Mouse (Mus musculus) T-helper 1 cell (primary cell): ENCODE results near the gene Gpr137.
"Not testable (repeated sequence)": the region's sequence is repeated elsewhere in the genome, so short reads cannot be mapped to it uniquely, and the experiment has no call there.

Experiments
- in situ Hi-C: fragments of 300-600 bp; cut with MboI, MseI; formaldehyde crosslinking; loops from one replicate; pipeline ENCODE4 v1.15.1; 2025; ENCODE audit warnings: high pct_unique_total_duplicates

The Gpr137 gene

DNA sequence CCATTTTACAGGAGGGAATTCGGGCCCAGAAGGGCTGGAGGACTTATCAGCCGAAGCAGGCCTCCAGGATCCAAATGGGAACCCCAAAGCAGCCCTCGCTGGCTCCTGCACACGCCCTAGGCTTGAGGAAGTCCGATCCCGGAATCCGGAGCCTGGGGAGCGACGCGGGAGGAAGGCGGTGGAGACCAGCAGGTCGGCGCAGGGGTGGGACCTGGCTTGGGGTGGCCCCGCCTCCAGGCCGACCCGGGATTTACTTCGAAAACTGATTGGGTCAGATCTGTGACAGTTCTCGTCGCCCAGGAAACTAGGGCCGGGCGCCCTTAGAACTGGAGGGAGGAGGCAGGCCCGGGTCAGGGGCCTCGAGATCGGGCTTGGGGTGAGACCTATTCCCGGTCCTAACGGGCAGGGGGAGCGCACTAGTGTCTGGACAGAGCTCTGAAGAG lies at the start of gene Gpr137:
Gpr137 (minus strand) TSS at position 232 of the 443 bp plus-strand sequence.
- in situ Hi-C loops: no loop called here

GRCm38 (mm10) chr19:6991166-6991565 lies 48.9 kb upstream of the Gpr137 start:
- in situ Hi-C loops: not testable (repeated sequence)

DNA sequence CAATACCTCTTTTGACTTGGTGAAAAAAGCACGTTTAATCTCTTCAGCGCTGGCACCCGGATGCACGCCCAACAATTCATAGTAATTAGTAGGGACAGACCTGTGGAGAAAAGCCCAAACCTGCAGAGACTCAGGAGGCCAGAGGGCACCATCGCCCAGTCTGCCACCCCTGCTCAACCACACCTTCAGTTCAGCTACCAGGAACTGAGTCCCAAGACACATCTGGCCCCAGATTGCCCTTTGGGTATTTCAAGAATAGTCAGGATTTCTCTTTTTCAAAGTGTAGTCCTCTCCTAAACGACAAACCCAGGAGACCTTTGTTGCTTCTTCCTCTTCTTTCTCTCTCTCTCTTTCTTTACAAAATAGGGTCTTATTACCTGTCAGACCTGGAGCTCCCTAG lies 48.4 kb upstream of the Gpr137 start:
- in situ Hi-C loops: no loop called here

GRCm38 (mm10) chr19:6989251-6989650 lies 47.0 kb upstream of the Gpr137 start:
- in situ Hi-C loops: no loop called here

DNA sequence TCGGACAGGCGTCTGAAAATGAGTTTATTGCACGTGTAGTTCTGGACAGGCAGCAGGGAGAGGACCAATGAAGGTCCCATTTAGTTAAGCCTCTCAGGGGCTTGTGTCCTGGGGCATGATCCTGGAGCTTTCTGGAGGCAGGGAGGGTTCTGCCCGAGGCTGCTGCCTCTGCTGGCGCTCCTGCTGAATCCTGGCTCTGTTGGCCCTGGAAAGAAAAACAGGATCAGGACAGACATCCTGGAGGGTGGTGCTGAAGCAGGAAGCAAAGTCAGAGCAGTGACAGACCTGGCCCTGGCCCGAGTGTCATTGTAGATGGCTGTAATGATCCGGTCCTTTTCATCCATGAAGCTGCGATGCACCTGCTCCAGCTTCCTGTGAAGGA lies 45.6 kb upstream of the Gpr137 start:
- in situ Hi-C loops: no loop called here

GRCm38 (mm10) chr19:6987061-6987903 lies 45.0 kb upstream of the Gpr137 start, which contains the start of gene Vegfb:
Gene Vegfb (minus strand): TSS chr19:6987651.
- in situ Hi-C loops: no loop called here

GRCm38 (mm10) chr19:6985951-6986708 lies 43.9 kb upstream of the Gpr137 start:
- in situ Hi-C loops: no loop called here

DNA sequence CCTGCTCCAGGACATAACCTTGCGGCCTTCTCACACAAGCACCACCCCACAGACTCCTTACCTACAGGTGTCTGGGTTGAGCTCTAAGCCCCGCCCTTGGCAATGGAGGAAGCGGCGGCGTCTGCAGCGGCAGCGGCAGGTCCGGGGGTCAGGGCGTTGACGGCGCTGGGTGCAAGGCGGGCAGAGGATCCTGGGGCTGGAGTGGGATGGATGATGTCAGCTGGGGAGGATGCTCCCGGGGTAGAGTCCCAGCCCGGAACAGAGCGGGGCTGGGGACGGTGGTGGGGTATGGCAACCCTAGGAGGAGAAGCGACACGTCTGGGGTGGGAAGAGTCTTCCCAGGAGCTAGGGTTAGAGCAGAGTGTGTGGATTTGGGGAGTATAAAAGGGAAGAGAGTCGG lies 43.0 kb upstream of the Gpr137 start:
- in situ Hi-C loops: no loop called here

DNA sequence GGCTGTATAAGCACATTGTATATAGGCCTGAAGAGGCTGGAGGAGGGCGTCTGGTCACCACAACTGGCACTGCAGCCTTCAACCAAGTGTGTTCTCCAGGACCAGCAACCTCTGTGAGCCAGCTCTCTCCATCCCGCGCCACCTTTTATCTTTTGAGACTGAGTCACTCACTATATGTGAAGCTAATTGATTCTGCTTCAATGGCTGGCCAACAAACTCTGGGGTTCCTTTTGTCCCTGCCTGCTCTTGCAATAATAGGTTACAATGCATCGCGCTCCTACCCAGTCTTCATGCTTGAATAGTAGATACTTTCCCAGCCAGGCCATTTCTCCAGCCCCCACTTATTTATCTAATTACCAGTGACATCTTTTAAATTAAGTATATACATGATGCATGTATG lies 41.3 kb upstream of the Gpr137 start:
- in situ Hi-C loops: no loop called here

- in situ Hi-C loops: no loop called here
These were observed 39.2 kb upstream of the Gpr137 start for GRCm38 (mm10) chr19:6981465-6981864.

GRCm38 (mm10) chr19:6980381-6981093 lies 38.3 kb upstream of the Gpr137 start, which contains the start of gene Fkbp2:
Gene Fkbp2 (minus strand): TSS chr19:6980501.
- in situ Hi-C loops: no loop called here

GRCm38 (mm10) chr19:6979486-6980380 lies 37.5 kb upstream of the Gpr137 start:
- in situ Hi-C loops: loop anchor here (5.0 kb wide), 1 partner anchor 38 kb away; the partner anchor contains the start of gene Fermt3

GRCm38 (mm10) chr19:6979001-6979479 lies 36.8 kb upstream of the Gpr137 start:
- in situ Hi-C loops: loop anchor here (5.0 kb wide), 1 partner anchor 38 kb away; the partner anchor contains the start of gene Fermt3

DNA sequence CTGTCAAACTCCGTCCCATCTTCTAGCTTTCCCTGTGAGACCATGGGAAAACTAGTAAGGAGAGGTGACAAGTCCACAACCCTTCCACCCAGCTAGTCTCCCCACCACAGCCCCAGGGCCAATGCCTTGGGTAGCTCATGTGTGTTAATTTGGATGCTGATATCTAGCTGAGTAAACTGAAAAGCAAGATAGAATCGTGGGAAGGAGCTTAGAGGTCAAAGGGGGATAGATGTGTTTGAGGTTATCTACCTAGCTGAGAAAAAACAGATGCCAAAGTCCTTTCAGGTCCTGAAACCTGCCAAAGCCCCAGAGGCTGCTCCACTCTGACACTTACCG lies 36.3 kb upstream of the Gpr137 start:
- in situ Hi-C loops: loop anchor here (5.0 kb wide), 1 partner anchor 39 kb away; the partner anchor contains the start of gene Fermt3

GRCm38 (mm10) chr19:6977759-6978638 lies 35.7 kb upstream of the Gpr137 start:
- in situ Hi-C loops: loop anchor here (5.0 kb wide), 1 partner anchor 39 kb away; the partner anchor contains the start of gene Fermt3

DNA sequence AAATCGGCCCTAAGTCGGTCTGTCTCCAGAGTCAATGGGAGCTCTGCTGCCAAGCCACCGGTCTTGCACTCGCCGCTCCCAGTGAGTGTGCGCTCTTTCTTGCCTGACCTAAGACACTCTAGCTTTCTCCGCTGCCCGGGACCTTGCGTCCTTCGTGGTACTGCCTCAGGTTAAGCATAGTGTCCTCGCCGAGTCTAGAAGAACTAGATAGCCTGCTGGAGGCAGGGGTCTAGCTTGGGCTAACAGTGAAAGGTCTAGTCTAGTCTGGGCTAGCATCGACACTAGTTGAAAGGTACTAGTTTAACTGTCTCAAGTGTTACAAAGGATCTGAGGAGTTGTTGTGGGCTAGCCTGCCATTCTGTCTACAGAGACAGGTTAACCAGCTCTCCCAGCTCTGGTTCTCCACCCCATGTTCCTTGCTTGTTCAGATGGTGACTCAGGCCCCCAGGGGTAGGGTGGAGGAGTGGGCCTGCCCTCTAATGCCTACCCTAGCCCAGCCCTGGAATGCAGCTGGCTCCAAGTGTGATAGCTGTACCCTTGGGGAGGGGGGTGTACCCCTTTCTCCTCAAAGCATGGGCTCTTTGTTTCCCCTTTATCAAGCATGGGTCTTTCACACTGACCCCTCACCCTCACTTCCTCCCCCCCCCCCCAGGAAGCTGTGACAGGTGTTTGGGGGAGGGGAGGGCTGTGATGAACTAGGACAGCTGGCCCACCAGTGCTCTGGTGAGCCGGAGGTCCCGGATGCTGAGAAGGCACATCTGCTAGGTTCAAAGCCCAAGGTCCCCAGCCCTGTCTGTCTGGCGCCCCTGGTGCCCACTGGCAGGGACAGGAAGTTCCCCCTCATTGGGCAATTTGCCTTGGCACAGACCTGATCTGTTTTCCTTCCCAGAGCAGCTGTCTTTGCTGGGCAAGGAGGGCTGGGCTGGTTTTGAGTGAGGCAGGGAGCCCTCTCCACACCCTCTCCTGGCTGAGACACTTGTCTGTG lies 33.5 kb upstream of the Gpr137 start, which contains the start of gene Plcb3:
Plcb3 (minus strand) TSS at position 934 of the 985 bp plus-strand sequence.
- in situ Hi-C loops: loop anchor here (5.0 kb wide), 1 partner anchor 41 kb away; the partner anchor contains the start of gene Fermt3

DNA sequence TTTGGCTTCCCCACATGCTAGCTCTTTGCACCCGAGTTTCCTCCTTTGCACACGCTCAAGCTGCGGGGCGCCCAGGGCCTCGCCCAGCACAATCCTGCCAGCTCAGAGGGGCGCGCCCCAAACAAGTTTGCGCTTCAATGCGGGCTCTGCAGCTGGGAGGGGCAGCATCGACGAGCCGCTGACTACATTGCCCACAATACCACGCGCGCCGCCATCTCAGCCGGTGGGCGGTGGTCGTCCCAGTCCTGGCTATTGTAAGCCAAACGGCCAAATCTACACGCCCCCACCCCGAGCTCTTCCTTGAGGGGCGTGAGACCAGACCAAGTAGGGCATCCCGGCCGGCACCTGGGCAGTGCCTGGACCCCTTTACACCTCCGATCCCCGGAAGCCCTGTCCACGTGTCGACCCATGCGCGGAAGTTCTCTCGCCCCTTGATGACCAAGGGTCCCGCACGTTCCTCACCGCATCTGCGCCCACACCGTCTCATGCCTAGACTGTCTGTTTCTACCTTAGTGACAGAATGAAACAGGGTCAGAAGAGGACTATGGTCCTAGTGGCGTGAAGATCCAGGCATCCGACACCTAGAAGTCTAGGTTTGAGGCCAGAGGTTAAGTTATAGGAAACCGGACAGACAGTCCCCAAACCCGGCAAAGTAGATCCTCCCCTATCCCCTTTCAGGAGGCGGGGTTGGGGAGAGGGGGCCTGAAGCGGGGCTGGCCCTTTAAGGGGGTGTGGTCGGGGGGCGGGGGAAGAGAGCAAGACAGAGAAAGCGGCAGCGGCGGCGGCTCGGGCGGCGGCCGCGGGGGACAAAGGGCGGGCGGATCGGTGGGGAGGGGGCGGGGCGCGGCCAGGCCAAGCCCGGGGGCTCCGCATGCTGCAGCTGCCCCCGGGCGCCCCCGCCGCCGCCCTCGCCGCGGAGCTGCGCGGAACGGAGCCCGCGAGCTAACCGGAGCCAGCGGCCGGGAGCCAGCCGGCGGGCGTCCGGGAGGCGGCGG lies 32.2 kb upstream of the Gpr137 start, which contains the start of gene Ppp1r14b:
Ppp1r14b (plus strand) TSS at position 758 of the 995 bp plus-strand sequence.
- in situ Hi-C loops: loop anchor here (5.0 kb wide), 1 partner anchor 43 kb away; the partner anchor contains the start of gene Fermt3
